Mouse (Mus musculus) kidney, adult 2 months (tissue): ENCODE measurements around the gene Trp53tg5.

Experiments used
- CTCF ChIP-seq: fragments of 200-500 bp; conservative IDR thresholded peaks from 2 replicates; pipeline ENCODE4 v1.5.1; 2011; ENCODE audit warnings: low read depth, mild to moderate bottlenecking, control low read depth, low read length, moderate library complexity, mixed read lengths; ENCODE audit not compliant: insufficient read depth, insufficient read length
- POLR2A ChIP-seq: fragments of 200-500 bp; IDR thresholded peaks from one replicate; pipeline ENCODE4 v1.6.1; 2011; ENCODE audit warnings: low read depth, low read length, control low read depth

- TF ChIP-seq CTCF, result no peak
- no peak for TF ChIP-seq POLR2A
These were observed 24.0 kb downstream of the Trp53tg5 start for GRCm38 (mm10) chr2:164449341-164450042.
